Comparison of ENCODE assay signal across 8 mouse cellular contexts in genomic region chr3:96243921-96244572, GRCm38 (mm10). TPM values are rescaled to one million over a fixed set of nuclear protein-coding genes. Genes with fewer than 3 reads are reported as not detected.
DNase-seq lines count a peak whose midpoint lies in the region; ATAC-seq and TF ChIP-seq lines count a peak whose summit lies in the region.

No protein-coding gene starts in this region.

- DNase-seq in forebrain, embryonic 11.5 days (ENCODE audit: low spot score), result no peak
- DNase-seq in kidney, adult 9 months, result peak; percentile 70
- DNase-seq in midbrain, postnatal 0 days (ENCODE audit: low spot score), result no peak
- no peak for DNase-seq in left cerebral cortex, adult 18-20 months (ENCODE audit: low spot score in 2 of 2)
- DNase-seq in urinary bladder, postnatal 25 days (ENCODE audit: low spot score), result no peak
- DNase-seq in gastrocnemius, postnatal 4 days (ENCODE audit: low spot score in 2 of 2), result no peak

- H3K4me3 ChIP-seq in megakaryocyte, embryonic 14.5 days (replicated peaks), result peak overlapping the region; percentile 94
- 0 out of 2 replicates have a peak overlapping the region, but pooled peaks have one; percentile 41 for H3K4me3 ChIP-seq in forebrain, embryonic 11.5 days (ENCODE audit: low read depth, low read length)
- H3K4me3 ChIP-seq in midbrain, postnatal 0 days (ENCODE audit: low read depth, low read length), result no peak overlapping the region

- 86% methylated on average over 7 of the region's 7 CpGs for WGBS in forebrain, embryonic 11.5 days
- WGBS in midbrain, postnatal 0 days, result 86% methylated on average over 7 of the region's 7 CpGs

- H3K36me3 ChIP-seq in megakaryocyte, embryonic 14.5 days (replicated peaks; ENCODE audit: low read length), result peaks cover 7% of the 10 kb centered on the region
- H3K36me3 ChIP-seq in forebrain, embryonic 11.5 days (ENCODE audit: control insufficient read depth, insufficient read depth, low read length), result no peaks in the 10 kb centered on the region
- H3K36me3 ChIP-seq in midbrain, postnatal 0 days (ENCODE audit: insufficient read depth, low read length), result no peaks in the 10 kb centered on the region

- peaks cover 52% of the 10 kb centered on the region for H3K4me1 ChIP-seq in megakaryocyte, embryonic 14.5 days
- H3K4me1 ChIP-seq in forebrain, embryonic 11.5 days (replicated peaks; ENCODE audit: control insufficient read depth, insufficient read depth, low read length), result peaks cover 6% of the 10 kb centered on the region; the same call in 1 of the 2 replicates
- 0 out of 2 replicates have a peak, but pooled peaks cover 7% of the 10 kb centered on the region for H3K4me1 ChIP-seq in midbrain, postnatal 0 days (ENCODE audit: insufficient read depth, low read length)

- no peak for ATAC-seq in megakaryocyte, adult 5-6 weeks (ENCODE audit: poor library complexity, severe bottlenecking)
- no peak for ATAC-seq in forebrain, embryonic 11.5 days (replicated peaks; ENCODE audit: low FRiP score)
- ATAC-seq in midbrain, postnatal 0 days (ENCODE audit: low FRiP score), result no peak

- no peak for TF ChIP-seq CTCF in midbrain, postnatal 0 days (IDR thresholded peaks at IDR 0.05)

- no peaks in the 10 kb centered on the region for H3K27me3 ChIP-seq in megakaryocyte, embryonic 14.5 days (replicated peaks)
- no peaks in the 10 kb centered on the region; the same call in 1 of the 2 replicates for H3K27me3 ChIP-seq in forebrain, embryonic 11.5 days (ENCODE audit: control insufficient read depth, insufficient read depth, low read length)
- H3K27me3 ChIP-seq in midbrain, postnatal 0 days (ENCODE audit: insufficient read depth, low read length), result no peaks in the 10 kb centered on the region

- peak overlapping the region; percentile 63; the same call in 1 of the 2 replicates for H3K4me2 ChIP-seq in forebrain, embryonic 11.5 days (ENCODE audit: low read depth, low read length, severe bottlenecking)
- peak overlapping the region; percentile 52 for H3K4me2 ChIP-seq in midbrain, postnatal 0 days (ENCODE audit: low read depth, low read length, poor library complexity, severe bottlenecking)

- peak overlapping the region; percentile 97 for H3K27ac ChIP-seq in forebrain, embryonic 11.5 days (ENCODE audit: low read depth, low read length)
- peak overlapping the region; percentile 95; the same call in 1 of the 2 replicates for H3K27ac ChIP-seq in midbrain, postnatal 0 days (ENCODE audit: low read depth, low read length)

- no peaks in the 10 kb centered on the region for H3K9me3 ChIP-seq in megakaryocyte, embryonic 14.5 days
- no peaks in the 10 kb centered on the region for H3K9me3 ChIP-seq in forebrain, embryonic 11.5 days (ENCODE audit: control insufficient read depth, low read length)
- no peaks in the 10 kb centered on the region for H3K9me3 ChIP-seq in midbrain, postnatal 0 days (ENCODE audit: low read length)

- peak overlapping the region; percentile 85 for H3K9ac ChIP-seq in forebrain, embryonic 11.5 days (ENCODE audit: low read length)
- H3K9ac ChIP-seq in midbrain, postnatal 0 days (replicated peaks; ENCODE audit: low read length, poor library complexity, severe bottlenecking), result peak overlapping the region; percentile 77; the same call in 1 of the 2 replicates

RNA-seq across cellular contexts. Expression of gene Hist2h2aa1, which starts 1.2 kb away (rescaled TPM):
- polyA plus RNA-seq in megakaryocyte, embryonic 14.5 days (2012; ENCODE audit: insufficient read depth, low replicate concordance), result 57.2 and 67.0 TPM in 2 replicates
- total RNA-seq in megakaryocyte, adult 5-6 weeks (2015), result not detected in 2 replicates
- total RNA-seq in megakaryocyte, adult 5-6 weeks (2017), result 12,468 and 14,692 TPM in 2 replicates
- 18.7 and 28.2 TPM in 2 replicates for polyA plus RNA-seq in forebrain, embryonic 11.5 days (2014; fragmentation: Nextera tagmentation; extraction: Ambion mirVana)
- 786 and 1,113 TPM in 2 replicates for total RNA-seq in midbrain, postnatal 0 days (2014; rRNA removed)
- polyA plus RNA-seq in midbrain, postnatal 0 days (2015; fragmentation: Nextera tagmentation; extraction: Ambion mirVana), result 18.8 and 19.5 TPM in 2 replicates
- total RNA-seq in left cerebral cortex, adult 18-20 months (2021), result 1 to 10 TPM in 1 of 2 experiments, not detected in 1; 2.9 TPM
- total RNA-seq in gastrocnemius, postnatal 4 days (2021), result 10 to 100 TPM; 12.3 to 14.6 TPM

RNA-seq across cellular contexts. Expression of gene Hist2h3c1, which starts 2.4 kb away (rescaled TPM):
- not detected in 2 replicates for polyA plus RNA-seq in megakaryocyte, embryonic 14.5 days (2012; ENCODE audit: insufficient read depth, low replicate concordance)
- 17.8 and 20.2 TPM in 2 replicates for total RNA-seq in megakaryocyte, adult 5-6 weeks (2015)
- 2.8 TPM in 1 of 2 replicates, not detected in the other for total RNA-seq in megakaryocyte, adult 5-6 weeks (2017)
- polyA plus RNA-seq in forebrain, embryonic 11.5 days (2014; fragmentation: Nextera tagmentation; extraction: Ambion mirVana), result 2.3 TPM in 1 of 2 replicates, not detected in the other
- 2.8 TPM in 1 of 2 replicates, not detected in the other for total RNA-seq in midbrain, postnatal 0 days (2014; rRNA removed)
- polyA plus RNA-seq in midbrain, postnatal 0 days (2015; fragmentation: Nextera tagmentation; extraction: Ambion mirVana), result 0.11 and 0.32 TPM in 2 replicates
- total RNA-seq in left cerebral cortex, adult 18-20 months (2021), result not detected
- under 1 TPM in 1 of 2 experiments, not detected in 1; 0.44 TPM for total RNA-seq in gastrocnemius, postnatal 4 days (2021)

RNA-seq across cellular contexts. Expression of gene Hist2h2aa2, which starts 4.0 kb away (rescaled TPM):
- 947 and 1,036 TPM in 2 replicates for polyA plus RNA-seq in megakaryocyte, embryonic 14.5 days (2012; ENCODE audit: insufficient read depth, low replicate concordance)
- total RNA-seq in megakaryocyte, adult 5-6 weeks (2015), result 98.2 and 115 TPM in 2 replicates
- total RNA-seq in megakaryocyte, adult 5-6 weeks (2017), result not detected in 2 replicates
- polyA plus RNA-seq in forebrain, embryonic 11.5 days (2014; fragmentation: Nextera tagmentation; extraction: Ambion mirVana), result 29.2 and 49.8 TPM in 2 replicates
- 914 and 1,403 TPM in 2 replicates for total RNA-seq in midbrain, postnatal 0 days (2014; rRNA removed)
- 41.9 and 45.6 TPM in 2 replicates for polyA plus RNA-seq in midbrain, postnatal 0 days (2015; fragmentation: Nextera tagmentation; extraction: Ambion mirVana)
- 100 to 1,000 TPM; 239 to 244 TPM for total RNA-seq in left cerebral cortex, adult 18-20 months (2021)
- 1,000 to 10,000 TPM; 1,169 to 1,327 TPM for total RNA-seq in gastrocnemius, postnatal 4 days (2021)

RNA-seq across cellular contexts. Expression of gene Hist2h3c2, which starts 5.1 kb away (rescaled TPM):
- 50.2 and 139 TPM in 2 replicates for polyA plus RNA-seq in megakaryocyte, embryonic 14.5 days (2012; ENCODE audit: insufficient read depth, low replicate concordance)
- total RNA-seq in megakaryocyte, adult 5-6 weeks (2015), result 319 and 351 TPM in 2 replicates
- 146 and 157 TPM in 2 replicates for total RNA-seq in megakaryocyte, adult 5-6 weeks (2017)
- polyA plus RNA-seq in forebrain, embryonic 11.5 days (2014; fragmentation: Nextera tagmentation; extraction: Ambion mirVana), result 12.8 and 14.8 TPM in 2 replicates
- total RNA-seq in midbrain, postnatal 0 days (2014; rRNA removed), result 67.5 and 182 TPM in 2 replicates
- 0.56 and 0.68 TPM in 2 replicates for polyA plus RNA-seq in midbrain, postnatal 0 days (2015; fragmentation: Nextera tagmentation; extraction: Ambion mirVana)
- total RNA-seq in left cerebral cortex, adult 18-20 months (2021), result 1 to 10 TPM; 3.8 to 4.1 TPM
- 100 to 1,000 TPM; 150 TPM for total RNA-seq in gastrocnemius, postnatal 4 days (2021)

RNA-seq across cellular contexts. Expression of gene Hist2h4, which starts 19.1 kb away (rescaled TPM):
- polyA plus RNA-seq in megakaryocyte, embryonic 14.5 days (2012; ENCODE audit: insufficient read depth, low replicate concordance), result 5.6 and 6.1 TPM in 2 replicates
- 187 and 212 TPM in 2 replicates for total RNA-seq in megakaryocyte, adult 5-6 weeks (2015)
- 175 TPM in 2 replicates for total RNA-seq in megakaryocyte, adult 5-6 weeks (2017)
- 6.8 and 7.5 TPM in 2 replicates for polyA plus RNA-seq in forebrain, embryonic 11.5 days (2014; fragmentation: Nextera tagmentation; extraction: Ambion mirVana)
- total RNA-seq in midbrain, postnatal 0 days (2014; rRNA removed), result 109 and 118 TPM in 2 replicates
- polyA plus RNA-seq in midbrain, postnatal 0 days (2015; fragmentation: Nextera tagmentation; extraction: Ambion mirVana), result 5.3 and 6.1 TPM in 2 replicates
- 10 to 100 TPM; 36.9 to 40.6 TPM for total RNA-seq in left cerebral cortex, adult 18-20 months (2021)
- 10 to 100 TPM; 74.6 to 96.7 TPM for total RNA-seq in gastrocnemius, postnatal 4 days (2021)
